Mouse (Mus musculus): ENCODE results near the gene Akap13.
A peak's percentile ranks its signal among the peaks of the same experiment; 100 is the strongest.
"Not testable (repeated sequence)": the region's sequence is repeated elsewhere in the genome, so short reads cannot be mapped to it uniquely, and the experiment has no call there.

Gene Akap13

DNA sequence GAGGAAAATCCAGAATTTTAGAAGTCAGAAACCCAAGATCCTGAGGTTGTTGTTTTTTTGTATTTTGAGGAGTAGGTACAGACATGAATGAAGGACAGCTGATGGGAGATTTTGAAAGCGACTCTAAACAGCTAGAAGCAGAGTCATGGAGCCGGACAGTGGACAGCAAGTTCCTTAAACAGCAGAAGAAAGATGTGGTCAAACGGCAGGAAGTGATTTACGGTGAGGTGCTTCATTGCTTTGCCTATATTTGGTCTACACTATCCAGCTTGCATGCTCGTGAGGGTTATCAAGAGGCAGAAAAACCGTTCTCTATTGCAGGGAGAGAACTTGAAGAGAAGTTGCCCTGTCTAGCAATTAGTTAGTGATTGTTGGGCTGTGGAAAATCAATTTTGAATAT is 270.6 kb downstream of the Akap13 start:
- DNase-seq (ENCODE audit: low spot score), result no peak

DNA sequence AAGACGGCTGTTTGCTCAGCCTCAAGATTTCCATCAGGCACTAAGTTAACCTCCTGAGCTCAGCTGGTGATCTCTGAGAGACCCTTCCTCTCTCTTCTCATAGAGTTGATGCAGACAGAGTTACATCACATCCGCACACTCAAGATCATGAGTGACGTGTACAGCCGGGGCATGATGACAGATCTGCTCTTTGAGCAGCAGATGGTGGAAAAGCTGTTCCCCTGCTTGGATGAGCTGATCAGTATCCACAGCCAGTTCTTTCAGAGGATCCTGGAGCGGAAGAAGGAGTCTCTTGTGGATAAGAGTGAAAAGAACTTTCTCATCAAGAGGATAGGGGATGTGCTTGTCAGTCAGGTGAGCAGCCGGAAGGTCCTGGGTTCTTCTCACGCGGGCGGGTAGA is 271.5 kb downstream of the Akap13 start:
- DNase-seq (ENCODE audit: low spot score), result no peak

GRCm38 (mm10) chr7:75729652-75730051 is 274.3 kb downstream of the Akap13 start:
- DNase-seq (ENCODE audit: low spot score), result no peak

GRCm38 (mm10) chr7:75730216-75730615 is 274.9 kb downstream of the Akap13 start:
- no peak for DNase-seq (ENCODE audit: low spot score)

- DNase-seq (ENCODE audit: low spot score), result no peak
Measured at GRCm38 (mm10) chr7:75731951-75732350, 276.6 kb downstream of the Akap13 start.

- DNase-seq (ENCODE audit: low spot score), result no peak
Measured at GRCm38 (mm10) chr7:75733166-75733565, 277.8 kb downstream of the Akap13 start.

DNA sequence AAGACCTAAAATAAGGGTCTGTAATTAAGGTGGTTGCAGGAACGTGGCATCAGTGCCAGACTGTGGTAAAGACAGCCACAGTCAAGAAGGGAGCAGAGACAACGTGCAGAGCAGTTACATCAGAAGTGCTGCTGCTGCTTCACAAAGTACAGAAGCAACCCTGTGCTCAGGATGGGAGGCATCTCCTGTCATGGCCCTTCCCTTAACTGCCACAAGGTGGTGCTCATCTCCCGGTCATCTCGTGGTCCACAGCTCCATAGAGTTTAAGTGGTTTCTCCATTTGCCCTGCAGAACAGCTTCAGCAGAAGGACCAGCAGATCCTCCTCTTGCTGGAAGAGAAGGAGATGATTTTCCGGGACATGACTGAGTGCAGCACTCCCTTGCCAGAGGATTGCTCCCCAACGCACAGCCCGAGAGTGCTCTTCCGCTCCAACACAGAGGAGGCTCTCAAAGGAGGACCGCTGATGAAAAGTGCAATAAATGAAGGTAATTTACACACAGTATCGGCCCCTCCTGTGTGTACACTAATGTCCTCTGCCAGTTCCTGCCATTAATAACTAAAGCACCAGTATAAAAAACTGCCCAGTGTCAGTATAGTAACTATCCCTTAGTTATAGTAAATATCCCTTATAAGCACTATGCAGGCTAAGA is 283.9 kb downstream of the Akap13 start:
- peak; percentile 38 for DNase-seq (ENCODE audit: low spot score)

GRCm38 (mm10) chr7:75744528-75744927 is 289.2 kb downstream of the Akap13 start:
- no peak for DNase-seq (ENCODE audit: low spot score)

GRCm38 (mm10) chr7:75744978-75745638 is 289.8 kb downstream of the Akap13 start:
- no peak for DNase-seq (ENCODE audit: low spot score)

GRCm38 (mm10) chr7:75745969-75746368 is 290.6 kb downstream of the Akap13 start:
- DNase-seq (ENCODE audit: low spot score), result not testable (repeated sequence)

DNA sequence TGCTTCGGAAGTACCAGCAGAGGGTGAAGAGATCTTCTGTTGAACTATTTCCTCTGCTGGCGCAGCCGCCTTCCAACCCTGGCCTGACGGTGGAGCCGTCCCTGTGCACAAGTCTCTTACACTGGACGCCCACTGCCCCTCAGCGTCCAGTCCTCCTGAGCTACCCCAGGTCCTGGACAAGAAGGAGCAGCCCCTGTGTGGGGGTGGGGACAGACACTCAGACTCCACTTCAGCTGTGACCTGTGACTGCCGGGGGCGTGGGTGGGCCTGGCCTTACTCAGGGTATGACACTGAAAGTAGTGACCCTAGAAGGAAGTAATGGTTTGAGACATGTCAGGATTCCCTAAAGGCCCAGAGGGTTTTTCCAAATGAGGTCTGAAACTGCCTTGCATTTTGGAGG is 295.2 kb downstream of the Akap13 start:
- DNase-seq (ENCODE audit: low spot score), result no peak

DNA sequence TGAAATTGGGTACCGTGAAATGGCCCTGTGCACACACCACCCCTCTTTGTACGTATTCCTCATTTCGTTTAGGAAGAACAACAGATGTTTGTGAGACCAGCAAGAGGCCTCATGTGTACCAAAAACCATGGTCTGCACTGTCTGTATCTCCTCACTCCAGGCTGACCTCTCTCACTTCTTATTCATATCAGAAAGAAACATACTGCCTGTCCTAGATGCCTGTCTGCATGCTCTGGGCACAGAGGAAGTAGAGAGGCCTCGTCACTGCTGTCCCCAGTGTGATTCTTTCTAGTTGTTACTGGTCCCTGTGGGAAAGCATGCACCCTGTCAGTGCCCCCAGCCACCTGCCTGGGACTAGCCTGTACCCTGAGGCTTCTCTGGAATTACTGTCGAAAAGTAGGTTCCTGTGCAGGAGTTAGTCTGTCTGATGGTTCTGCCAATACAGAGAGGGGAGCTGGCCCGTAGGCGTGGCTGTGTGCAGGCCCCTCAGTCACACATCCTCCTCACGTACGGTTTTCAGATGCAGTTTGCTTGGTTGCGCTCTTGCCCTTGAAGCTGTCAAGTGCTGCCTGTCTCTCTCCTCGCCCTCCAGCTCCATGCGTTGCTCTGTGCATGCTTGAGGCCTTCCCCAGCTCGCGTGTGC is 295.9 kb downstream of the Akap13 start:
- DNase-seq (ENCODE audit: low spot score), result no peak

DNA sequence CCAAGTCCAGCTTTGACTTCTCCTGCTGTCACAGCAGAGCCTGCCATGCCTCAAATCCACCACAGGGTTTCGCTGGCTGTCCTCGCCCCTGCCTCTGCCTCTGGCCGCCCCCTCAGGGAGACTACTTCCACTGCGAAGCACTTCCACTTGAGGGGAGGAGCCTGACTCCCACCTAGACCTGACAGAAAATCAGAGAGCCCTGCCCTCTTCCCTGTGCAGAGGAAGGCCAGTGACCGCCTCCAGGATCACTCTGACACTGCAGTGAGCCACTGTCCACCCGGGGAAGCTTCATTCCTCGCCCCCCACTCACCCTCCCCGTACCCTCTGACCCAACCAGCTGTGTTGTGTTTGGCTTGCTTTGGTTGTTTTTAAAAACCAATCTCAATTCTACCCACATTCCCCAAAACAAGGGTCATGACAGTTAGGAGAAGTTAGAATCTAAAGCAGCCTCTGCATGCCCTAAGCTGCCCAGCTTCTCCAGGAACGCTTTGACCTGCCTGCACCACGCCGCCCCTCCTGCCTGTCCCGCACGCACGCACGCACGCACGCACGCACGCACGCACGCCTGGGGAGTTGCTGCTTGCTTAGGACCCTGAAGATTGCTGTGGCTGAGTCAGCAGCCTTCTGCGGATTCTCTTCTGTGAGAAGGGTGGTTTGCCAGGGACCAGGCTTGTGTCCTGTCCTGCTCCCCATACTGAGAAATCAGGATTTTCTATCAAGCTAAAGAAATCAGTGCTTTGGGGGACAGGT is 297.3 kb downstream of the Akap13 start:
- no peak for DNase-seq (ENCODE audit: low spot score)

DNA sequence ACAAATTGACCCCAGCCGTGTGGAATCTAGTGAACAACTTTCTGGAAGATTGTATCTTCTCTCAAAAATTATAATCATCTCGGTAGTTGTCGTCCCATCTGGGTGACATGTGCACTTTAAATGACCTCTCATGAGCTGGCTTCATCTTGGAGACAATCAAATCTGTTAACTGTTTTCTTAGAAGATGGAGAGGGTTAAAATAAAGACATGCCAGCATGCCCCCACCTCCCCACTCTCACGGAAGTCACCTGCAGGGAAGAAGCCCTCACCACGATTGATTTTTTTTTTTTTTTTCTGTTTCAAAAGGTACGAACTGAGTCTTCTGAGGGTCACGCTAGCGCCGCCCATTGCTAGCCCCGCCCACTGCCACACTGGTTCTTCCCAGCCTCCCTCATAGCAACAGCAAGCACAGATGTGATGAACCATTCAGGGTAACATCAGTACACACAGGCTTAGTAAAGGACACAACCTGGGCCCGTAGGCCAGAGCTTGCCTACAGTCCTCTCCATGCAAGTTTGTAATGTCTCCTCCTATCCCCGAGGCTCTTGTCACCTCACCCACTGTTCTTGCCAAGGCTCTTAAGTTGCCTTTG is 298.0 kb downstream of the Akap13 start:
- DNase-seq (ENCODE audit: low spot score), result no peak

DNA sequence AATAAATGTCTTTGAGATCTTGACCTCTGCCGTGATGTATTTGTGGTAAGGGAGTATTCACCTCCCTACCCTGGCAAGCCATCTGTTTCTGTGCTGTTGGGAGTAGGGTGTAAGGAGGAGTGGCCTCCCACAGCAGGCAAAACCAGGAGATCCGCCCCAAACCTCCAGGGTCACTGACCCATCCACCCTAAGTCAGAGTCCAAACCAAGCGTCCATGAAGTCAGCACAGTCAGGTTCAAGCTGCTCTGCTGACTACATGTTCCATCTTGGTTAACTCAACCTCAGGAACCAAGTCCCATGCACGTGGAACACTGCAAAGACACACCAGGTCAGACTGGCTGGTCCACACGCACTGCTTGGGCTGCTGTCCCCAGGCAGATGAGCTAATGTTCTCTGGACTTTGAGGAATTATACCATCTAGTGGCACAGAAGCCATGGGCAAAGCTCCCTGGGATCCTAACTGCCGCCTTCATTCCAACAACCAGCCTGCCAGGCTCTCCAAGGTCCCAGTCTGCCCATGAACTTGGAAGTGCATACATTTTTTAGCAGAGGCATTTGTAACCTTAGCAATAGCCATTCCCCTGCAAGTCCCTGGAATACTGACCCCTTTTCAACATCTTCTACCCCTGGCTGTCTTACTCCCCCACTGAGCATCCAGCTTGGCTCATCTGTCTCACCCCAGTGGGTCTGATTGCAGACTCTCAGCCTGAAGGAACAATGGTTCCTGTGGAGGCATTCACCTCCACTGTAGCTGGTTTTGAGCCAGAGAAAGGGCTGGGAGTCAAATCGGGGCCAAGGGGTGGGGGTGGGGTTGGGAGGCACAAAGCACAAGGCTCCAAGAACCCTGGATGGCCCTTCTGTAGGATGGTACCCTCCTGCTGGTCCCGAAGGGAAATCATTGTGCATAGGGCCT is 299.5 kb downstream of the Akap13 start:
- DNase-seq (ENCODE audit: low spot score), result no peak

DNA sequence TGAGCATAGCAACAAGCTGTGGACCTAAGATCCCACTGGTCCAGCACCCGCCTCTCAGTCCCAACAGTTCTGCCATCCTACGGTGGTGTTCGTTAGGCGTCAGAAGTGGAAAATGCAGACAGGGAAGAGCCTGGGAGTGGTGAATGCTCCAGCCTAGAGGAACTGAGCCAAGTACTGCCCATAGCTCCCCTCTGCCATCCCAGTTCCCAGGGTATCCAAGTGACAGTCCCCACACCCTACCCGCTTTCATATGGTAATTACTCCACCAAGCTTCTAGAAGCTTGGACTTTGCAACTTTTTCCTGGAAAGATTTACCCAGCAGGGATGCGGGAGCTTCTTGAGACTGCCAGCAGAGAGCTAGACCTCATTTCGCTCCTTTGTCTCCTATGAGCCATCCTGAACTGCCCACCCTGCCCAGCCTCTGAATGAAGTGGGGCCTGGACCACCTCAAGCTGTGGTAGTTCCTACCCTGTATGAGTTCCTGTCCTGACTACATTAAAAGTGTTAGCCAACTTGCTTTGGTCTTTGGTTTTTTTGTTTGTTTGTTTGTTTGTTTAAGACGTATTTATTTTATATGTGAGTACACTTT is 300.6 kb downstream of the Akap13 start:
- no peak for DNase-seq (ENCODE audit: low spot score)

DNA sequence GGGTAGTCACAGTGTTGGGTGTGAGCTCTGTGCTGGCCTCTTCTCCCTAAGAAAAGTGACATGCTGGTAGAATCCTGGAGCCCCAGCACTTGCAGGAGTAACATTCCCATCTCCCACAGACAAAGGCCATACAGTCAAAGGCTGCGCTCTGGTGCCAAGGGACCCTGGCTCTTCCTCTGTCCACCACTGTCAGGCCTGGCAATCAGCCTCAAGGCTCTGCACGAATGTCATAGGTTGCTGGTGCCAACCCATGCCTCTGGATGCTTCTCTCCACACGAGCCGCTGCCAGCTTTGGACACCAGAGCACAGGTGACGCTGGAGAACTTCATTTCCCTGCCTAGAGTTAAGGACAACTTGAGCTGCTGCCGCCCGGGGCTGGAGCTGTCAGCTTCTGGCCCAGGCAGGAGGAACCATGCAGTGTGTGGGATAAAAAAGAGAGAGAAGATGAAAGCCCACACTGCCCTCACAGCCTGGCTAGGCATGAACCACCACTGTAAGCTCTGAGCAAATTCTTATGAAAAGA is 304.7 kb downstream of the Akap13 start:
- DNase-seq (ENCODE audit: low spot score), result no peak

GRCm38 (mm10) chr7:75760661-75761319 is 305.5 kb downstream of the Akap13 start:
- DNase-seq (ENCODE audit: low spot score), result not testable (repeated sequence)

GRCm38 (mm10) chr7:75762225-75762624 is 306.9 kb downstream of the Akap13 start:
- not testable (repeated sequence) for DNase-seq (ENCODE audit: low spot score)

Measured in urinary bladder, postnatal 25 days (tissue).